Mouse (Mus musculus): ENCODE results near the gene Trpc5os. TPM values are rescaled to one million over a fixed set of nuclear protein-coding genes. Genes with fewer than 3 reads are reported as not detected.

Trpc5os gene
- 0.08 and 0.09 TPM in 2 replicates for polyA plus RNA-seq (2014; fragmentation: Nextera tagmentation; extraction: Ambion mirVana)

DNA sequence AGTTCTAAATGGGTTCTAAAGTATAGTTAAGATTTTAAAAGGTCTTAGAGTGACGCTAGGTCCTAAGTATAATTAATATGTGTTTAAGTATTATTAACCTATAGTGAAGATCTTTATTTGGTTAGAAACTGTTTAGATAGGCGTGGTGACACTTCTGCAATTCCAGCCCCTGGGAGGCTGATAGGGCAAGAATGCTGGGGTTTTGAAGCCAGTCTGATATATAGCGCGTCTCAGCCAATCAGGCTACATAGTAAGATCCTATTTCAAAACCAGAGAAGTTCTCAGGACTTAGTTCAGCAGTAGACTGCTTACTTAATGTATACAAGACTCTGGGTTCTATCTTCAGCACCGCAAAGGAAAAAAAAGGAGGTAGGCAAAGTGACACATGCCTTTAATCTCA, at the start of gene Trpc5os:
Trpc5os (plus strand) TSS at position 301 of the 400 bp plus-strand sequence.
- H3K4me2 ChIP-seq (ENCODE audit: low read depth, low read length, severe bottlenecking), result no peak within 1 kb of the TSS
- H3K27ac ChIP-seq (ENCODE audit: low read depth, low read length), result no peak within 1 kb of the TSS
- H3K9me3 ChIP-seq (ENCODE audit: control insufficient read depth, low read length), result no peaks in the 10 kb centered on the region
- H3K4me3 ChIP-seq (ENCODE audit: low read depth, low read length), result no peak within 1 kb of the TSS
- ATAC-seq (replicated peaks; ENCODE audit: low FRiP score) (no peak), DNase-seq (ENCODE audit: low spot score) (no peak)
- 88% methylated on average over 5 of the region's 5 CpGs for WGBS
- H3K36me3 ChIP-seq (ENCODE audit: control insufficient read depth, insufficient read depth, low read length), result no peaks in the 10 kb centered on the region
- no peaks in the 10 kb centered on the region for H3K4me1 ChIP-seq (replicated peaks; ENCODE audit: control insufficient read depth, insufficient read depth, low read length)
- no peak within 1 kb of the TSS for H3K9ac ChIP-seq (ENCODE audit: low read length)
- H3K27me3 ChIP-seq (ENCODE audit: control insufficient read depth, insufficient read depth, low read length), result no peaks in the 10 kb centered on the region

GRCm38 (mm10) chrX:144408036-144408435, 48.3 kb upstream of the Trpc5os start:
- Histone ChIP-seq H3K9me3 (ENCODE audit: control insufficient read depth, low read length) (no peaks in the 10 kb centered on the region), H3K9ac (ENCODE audit: low read length) (no peak overlapping the region), H3K4me3 (ENCODE audit: low read depth, low read length) (no peak overlapping the region), H3K36me3 (ENCODE audit: control insufficient read depth, insufficient read depth, low read length) (no peaks in the 10 kb centered on the region), H3K4me1 (replicated peaks; ENCODE audit: control insufficient read depth, insufficient read depth, low read length) (no peaks in the 10 kb centered on the region), H3K27ac (ENCODE audit: low read depth, low read length) (no peak overlapping the region), H3K4me2 (ENCODE audit: low read depth, low read length, severe bottlenecking) (no peak overlapping the region), H3K27me3 (ENCODE audit: control insufficient read depth, insufficient read depth, low read length) (no peaks in the 10 kb centered on the region)
- ATAC-seq (replicated peaks; ENCODE audit: low FRiP score) (no peak), DNase-seq (ENCODE audit: low spot score) (no peak)
- WGBS, result 83% methylated on average over 5 of the region's 5 CpGs

- Histone ChIP-seq H3K36me3 (ENCODE audit: control insufficient read depth, insufficient read depth, low read length) (no peaks in the 10 kb centered on the region), H3K27me3 (ENCODE audit: control insufficient read depth, insufficient read depth, low read length) (no peaks in the 10 kb centered on the region), H3K9me3 (ENCODE audit: control insufficient read depth, low read length) (no peaks in the 10 kb centered on the region), H3K4me2 (ENCODE audit: low read depth, low read length, severe bottlenecking) (no peak overlapping the region), H3K9ac (ENCODE audit: low read length) (no peak overlapping the region), H3K27ac (ENCODE audit: low read depth, low read length) (no peak overlapping the region), H3K4me1 (replicated peaks; ENCODE audit: control insufficient read depth, insufficient read depth, low read length) (no peaks in the 10 kb centered on the region), H3K4me3 (ENCODE audit: low read depth, low read length) (no peak overlapping the region)
- ATAC-seq (replicated peaks; ENCODE audit: low FRiP score) (no peak), DNase-seq (ENCODE audit: low spot score) (no peak)
- 74% methylated on average over 1 of the region's 1 CpGs for WGBS
Measured at GRCm38 (mm10) chrX:144420259-144420658, 36.1 kb upstream of the Trpc5os start.

DNA sequence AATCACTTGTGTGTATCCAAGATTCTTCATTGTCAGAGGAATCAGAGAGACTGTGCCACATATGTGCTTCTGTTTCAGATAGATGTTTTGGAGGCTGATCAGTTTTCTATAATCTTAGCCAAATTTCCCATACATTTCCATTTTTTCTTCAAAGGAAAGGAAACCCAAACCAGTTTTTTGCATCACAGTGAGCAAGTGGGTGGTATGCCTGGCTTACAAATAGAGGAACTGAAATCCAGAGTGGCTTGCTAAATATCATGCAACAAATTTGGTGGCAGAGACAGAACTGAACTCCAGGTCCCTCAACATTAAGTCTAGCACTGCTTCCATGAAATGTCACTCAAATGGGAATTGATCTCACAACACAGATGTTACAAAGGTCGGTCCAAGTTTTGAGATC, 35.3 kb upstream of the Trpc5os start:
- H3K9me3 ChIP-seq (ENCODE audit: control insufficient read depth, low read length), result no peaks in the 10 kb centered on the region
- H3K4me1 ChIP-seq (replicated peaks; ENCODE audit: control insufficient read depth, insufficient read depth, low read length), result no peaks in the 10 kb centered on the region
- ATAC-seq (replicated peaks; ENCODE audit: low FRiP score) (no peak), DNase-seq (ENCODE audit: low spot score) (no peak)
- no peak overlapping the region for H3K9ac ChIP-seq (ENCODE audit: low read length)
- H3K27me3 ChIP-seq (ENCODE audit: control insufficient read depth, insufficient read depth, low read length), result no peaks in the 10 kb centered on the region
- no peak overlapping the region for H3K4me2 ChIP-seq (ENCODE audit: low read depth, low read length, severe bottlenecking)
- no peaks in the 10 kb centered on the region for H3K36me3 ChIP-seq (ENCODE audit: control insufficient read depth, insufficient read depth, low read length)
- no peak overlapping the region for H3K27ac ChIP-seq (ENCODE audit: low read depth, low read length)
- no peak overlapping the region for H3K4me3 ChIP-seq (ENCODE audit: low read depth, low read length)
- 96% methylated on average over 1 of the region's 1 CpGs for WGBS

GRCm38 (mm10) chrX:144423848-144424247, 32.5 kb upstream of the Trpc5os start:
- ATAC-seq (replicated peaks; ENCODE audit: low FRiP score), result no peak
- H3K27me3 ChIP-seq (ENCODE audit: control insufficient read depth, insufficient read depth, low read length), result no peaks in the 10 kb centered on the region
- no peak overlapping the region for H3K9ac ChIP-seq (ENCODE audit: low read length)
- H3K4me3 ChIP-seq (ENCODE audit: low read depth, low read length), result no peak overlapping the region
- WGBS, result 90% methylated on average over 3 of the region's 3 CpGs
- no peak for DNase-seq (ENCODE audit: low spot score)
- no peak overlapping the region for H3K4me2 ChIP-seq (ENCODE audit: low read depth, low read length, severe bottlenecking)
- H3K36me3 ChIP-seq (ENCODE audit: control insufficient read depth, insufficient read depth, low read length), result no peaks in the 10 kb centered on the region
- no peaks in the 10 kb centered on the region for H3K9me3 ChIP-seq (ENCODE audit: control insufficient read depth, low read length)
- no peaks in the 10 kb centered on the region for H3K4me1 ChIP-seq (replicated peaks; ENCODE audit: control insufficient read depth, insufficient read depth, low read length)
- no peak overlapping the region for H3K27ac ChIP-seq (ENCODE audit: low read depth, low read length)

DNA sequence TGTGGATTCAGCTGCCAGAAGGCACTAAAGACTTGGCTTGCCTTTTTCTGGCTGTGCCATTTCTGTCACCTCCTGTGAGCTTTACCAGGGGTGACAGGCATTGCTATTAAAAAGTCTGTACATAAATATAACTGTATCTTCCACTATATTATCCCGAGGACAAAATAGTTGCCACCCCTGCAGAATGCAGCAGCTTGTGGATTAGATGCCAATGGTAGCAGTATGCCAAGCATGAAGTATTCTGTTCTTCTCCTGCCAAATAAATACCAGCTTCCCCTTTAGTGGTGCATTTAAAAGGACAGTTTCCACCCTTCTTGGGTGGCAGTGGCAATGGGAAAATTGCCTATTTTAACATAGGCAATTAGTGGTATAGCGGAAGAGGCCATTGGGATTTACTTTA, 8.0 kb downstream of the Trpc5os start:
- Histone ChIP-seq H3K4me1 (replicated peaks; ENCODE audit: control insufficient read depth, insufficient read depth, low read length) (no peaks in the 10 kb centered on the region), H3K27me3 (ENCODE audit: control insufficient read depth, insufficient read depth, low read length) (no peaks in the 10 kb centered on the region; the same call in 1 of the 2 replicates), H3K4me2 (ENCODE audit: low read depth, low read length, severe bottlenecking) (no peak overlapping the region), H3K4me3 (ENCODE audit: low read depth, low read length) (no peak overlapping the region), H3K27ac (ENCODE audit: low read depth, low read length) (no peak overlapping the region), H3K36me3 (ENCODE audit: control insufficient read depth, insufficient read depth, low read length) (no peaks in the 10 kb centered on the region), H3K9me3 (ENCODE audit: control insufficient read depth, low read length) (no peaks in the 10 kb centered on the region), H3K9ac (ENCODE audit: low read length) (no peak overlapping the region)
- WGBS, result 86% methylated on average over 2 of the region's 2 CpGs
- ATAC-seq (replicated peaks; ENCODE audit: low FRiP score) (no peak), DNase-seq (ENCODE audit: low spot score) (no peak)

DNA sequence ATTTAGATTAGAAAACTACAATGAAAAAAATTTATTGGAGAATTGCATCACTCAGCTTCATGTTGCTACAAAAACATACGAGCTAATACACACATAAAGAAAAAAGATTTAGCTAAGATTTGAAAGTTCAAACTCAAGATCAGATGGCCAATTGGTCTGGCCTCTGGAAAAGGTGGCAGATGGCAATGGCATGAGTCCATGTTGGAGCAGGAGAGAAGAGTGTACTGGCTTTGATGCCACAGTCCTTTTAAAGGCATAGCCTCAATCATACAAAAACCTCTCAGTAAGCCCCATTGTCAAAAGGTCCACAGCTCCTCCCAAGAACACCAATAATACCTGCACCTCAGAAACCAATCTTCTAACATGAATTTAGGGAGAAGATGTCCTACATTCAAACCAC, 35.0 kb downstream of the Trpc5os start:
- no peaks in the 10 kb centered on the region for H3K4me1 ChIP-seq (replicated peaks; ENCODE audit: control insufficient read depth, insufficient read depth, low read length)
- H3K27me3 ChIP-seq (ENCODE audit: control insufficient read depth, insufficient read depth, low read length), result no peaks in the 10 kb centered on the region
- H3K4me3 ChIP-seq (ENCODE audit: low read depth, low read length), result no peak overlapping the region
- no peaks in the 10 kb centered on the region for H3K9me3 ChIP-seq (ENCODE audit: control insufficient read depth, low read length)
- H3K27ac ChIP-seq (ENCODE audit: low read depth, low read length), result no peak overlapping the region
- WGBS, result 68% methylated on average over 1 of the region's 1 CpGs
- H3K4me2 ChIP-seq (ENCODE audit: low read depth, low read length, severe bottlenecking), result no peak overlapping the region
- ATAC-seq (replicated peaks; ENCODE audit: low FRiP score) (no peak), DNase-seq (ENCODE audit: low spot score) (no peak)
- H3K36me3 ChIP-seq (ENCODE audit: control insufficient read depth, insufficient read depth, low read length), result no peaks in the 10 kb centered on the region
- no peak overlapping the region for H3K9ac ChIP-seq (ENCODE audit: low read length)

DNA sequence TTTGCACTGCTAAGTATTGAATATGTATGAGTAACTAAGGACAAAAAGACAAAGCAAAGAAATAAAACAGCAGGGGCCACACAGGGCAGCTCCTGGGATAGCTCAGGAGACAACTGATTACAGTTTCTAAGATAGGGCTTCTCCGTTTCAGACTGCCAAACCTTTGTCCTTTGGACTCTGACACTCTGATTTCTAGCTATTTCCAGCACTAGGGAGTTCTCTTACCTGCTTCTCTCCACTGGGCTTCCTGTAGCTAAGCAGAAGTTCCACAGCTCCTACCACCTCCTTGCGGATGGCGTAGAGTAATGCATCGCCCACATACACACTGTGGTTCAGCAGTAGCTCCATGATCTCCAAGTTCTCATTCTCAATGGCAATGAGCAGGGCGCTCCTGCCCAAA, 66.9 kb downstream of the Trpc5os start:
- H3K27me3 ChIP-seq (ENCODE audit: control insufficient read depth, insufficient read depth, low read length), result no peaks in the 10 kb centered on the region
- no peak overlapping the region for H3K9ac ChIP-seq (ENCODE audit: low read length)
- no peak for DNase-seq (ENCODE audit: low spot score)
- 78% methylated on average over 5 of the region's 5 CpGs for WGBS
- no peak overlapping the region for H3K4me3 ChIP-seq (ENCODE audit: low read depth, low read length)
- no peak overlapping the region for H3K27ac ChIP-seq (ENCODE audit: low read depth, low read length)
- no peaks in the 10 kb centered on the region for H3K36me3 ChIP-seq (ENCODE audit: control insufficient read depth, insufficient read depth, low read length)
- no peaks in the 10 kb centered on the region for H3K4me1 ChIP-seq (replicated peaks; ENCODE audit: control insufficient read depth, insufficient read depth, low read length)
- no peaks in the 10 kb centered on the region for H3K9me3 ChIP-seq (ENCODE audit: control insufficient read depth, low read length)
- H3K4me2 ChIP-seq (ENCODE audit: low read depth, low read length, severe bottlenecking), result no peak overlapping the region
- no peak for ATAC-seq (replicated peaks; ENCODE audit: low FRiP score)

- no peak for ATAC-seq (replicated peaks; ENCODE audit: low FRiP score)
- no peaks in the 10 kb centered on the region for H3K4me1 ChIP-seq (replicated peaks; ENCODE audit: control insufficient read depth, insufficient read depth, low read length)
- WGBS, result 89% methylated on average over 7 of the region's 7 CpGs
Measured at GRCm38 (mm10) chrX:144526042-144526441, 69.7 kb downstream of the Trpc5os start.

More at GRCm38 (mm10) chrX:144526042-144526441, 69.7 kb downstream of the Trpc5os start:
- H3K27ac ChIP-seq (ENCODE audit: low read depth, low read length), result no peak overlapping the region
- H3K9ac ChIP-seq (ENCODE audit: low read length), result no peak overlapping the region
- no peak overlapping the region for H3K4me3 ChIP-seq (ENCODE audit: low read depth, low read length)
- DNase-seq (ENCODE audit: low spot score), result no peak
- no peaks in the 10 kb centered on the region for H3K36me3 ChIP-seq (ENCODE audit: control insufficient read depth, insufficient read depth, low read length)
- H3K9me3 ChIP-seq (ENCODE audit: control insufficient read depth, low read length), result no peaks in the 10 kb centered on the region
- no peak overlapping the region for H3K4me2 ChIP-seq (ENCODE audit: low read depth, low read length, severe bottlenecking)
- H3K27me3 ChIP-seq (ENCODE audit: control insufficient read depth, insufficient read depth, low read length), result no peaks in the 10 kb centered on the region

All from forebrain, embryonic 11.5 days (tissue).